Mouse (Mus musculus): ENCODE measurements around the gene Rsc1a1.

The Rsc1a1 gene

GRCm38 (mm10) chr4:141688505-141688904 lies 3.1 kb upstream of the Rsc1a1 start:
- no peak for DNase-seq

- no peak for DNase-seq
Measured at GRCm38 (mm10) chr4:141686525-141686924, 1.1 kb upstream of the Rsc1a1 start.

DNA sequence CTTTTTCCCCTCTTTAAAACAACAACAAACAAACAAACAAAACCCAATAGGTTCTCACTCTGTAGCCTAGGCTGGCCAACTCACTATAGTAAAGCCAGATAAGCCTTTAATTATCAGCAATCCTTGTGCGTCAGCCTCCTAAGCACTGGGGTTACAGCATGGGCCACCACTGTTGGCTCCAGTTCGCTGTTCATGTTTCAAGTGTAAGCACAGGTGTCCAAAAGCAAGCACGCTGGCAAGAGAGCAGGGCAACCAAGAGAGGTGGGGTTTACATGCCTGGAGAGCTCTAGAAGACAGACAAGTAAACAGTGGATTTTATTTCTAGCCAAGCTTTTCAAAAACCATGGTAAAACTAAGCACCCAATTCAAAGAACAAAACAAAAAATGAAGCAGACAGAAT lies 694 bp upstream of the Rsc1a1 start:
- no peak for DNase-seq

- no peak for DNase-seq
Measured at GRCm38 (mm10) chr4:141682706-141683230, 2.6 kb downstream of the Rsc1a1 start.

- no peak for DNase-seq
Measured at GRCm38 (mm10) chr4:141681767-141682166, 3.6 kb downstream of the Rsc1a1 start.

GRCm38 (mm10) chr4:141680892-141681291 lies 4.5 kb downstream of the Rsc1a1 start:
- DNase-seq: no peak

GRCm38 (mm10) chr4:141679016-141679415 lies 6.4 kb downstream of the Rsc1a1 start:
- DNase-seq: no peak

DNA sequence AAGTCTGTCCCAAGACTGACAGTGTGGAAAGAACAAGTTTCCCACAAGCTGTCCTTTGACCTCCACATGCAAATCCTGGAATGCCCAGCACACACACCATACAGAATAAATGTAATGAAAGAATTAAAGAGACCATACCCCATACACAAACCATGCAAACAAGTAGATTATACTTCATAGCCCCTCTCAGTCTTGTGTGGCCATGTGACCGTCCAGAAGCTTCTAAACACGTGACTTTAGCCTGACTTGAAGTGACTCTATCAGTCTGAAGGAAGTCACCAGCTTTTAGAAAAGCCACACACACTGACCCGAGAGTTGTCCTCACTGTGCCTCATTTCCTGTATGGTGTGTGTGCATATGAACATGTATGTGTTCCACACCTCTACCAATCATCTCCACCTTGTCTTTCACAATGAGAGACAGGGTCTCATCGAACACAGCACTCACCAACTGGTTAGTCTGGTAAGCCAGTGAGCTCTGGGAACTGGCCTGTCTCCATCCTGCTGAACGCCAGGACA lies 8.9 kb downstream of the Rsc1a1 start:
- DNase-seq: no peak

DNA sequence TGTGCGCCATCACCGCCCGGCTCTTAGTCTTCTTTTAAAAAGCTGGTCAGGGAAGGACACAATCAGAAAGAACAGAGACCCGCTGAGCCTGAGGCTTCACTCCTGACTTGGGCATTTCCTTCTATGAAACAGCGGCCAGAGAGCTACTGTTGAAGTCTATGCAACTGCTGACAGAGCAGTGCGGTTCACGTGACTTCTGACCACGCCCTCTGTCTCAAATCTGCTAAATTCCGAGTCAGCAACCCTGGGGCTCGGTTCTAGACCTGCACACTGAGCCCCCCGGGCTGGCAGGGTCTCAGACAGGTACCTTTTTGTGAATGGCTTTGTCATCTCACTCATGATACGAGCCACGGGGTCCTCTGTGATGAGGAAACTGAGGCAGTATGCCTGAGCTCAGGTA lies 13.1 kb downstream of the Rsc1a1 start:
- DNase-seq: no peak

DNA sequence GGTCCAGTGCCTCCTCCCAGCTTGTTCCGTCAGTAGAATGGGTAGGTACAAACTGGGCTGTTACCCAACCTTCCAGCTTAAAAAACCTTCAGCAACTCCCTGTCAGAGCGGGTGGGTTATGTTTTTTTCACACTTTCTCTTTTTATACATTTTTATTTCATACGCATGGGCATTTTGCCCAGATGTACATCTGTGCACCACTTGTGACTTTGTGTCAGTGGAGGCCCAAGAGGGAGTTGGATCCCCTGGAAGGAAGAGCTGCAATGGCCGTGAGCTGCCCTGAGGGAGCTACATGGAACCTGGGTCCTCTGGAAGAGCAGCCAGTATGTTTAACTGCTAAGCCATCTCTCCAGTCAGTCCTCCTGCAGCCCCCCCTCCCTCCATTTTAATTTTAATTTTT lies 14.0 kb downstream of the Rsc1a1 start:
- no peak for DNase-seq

DNA sequence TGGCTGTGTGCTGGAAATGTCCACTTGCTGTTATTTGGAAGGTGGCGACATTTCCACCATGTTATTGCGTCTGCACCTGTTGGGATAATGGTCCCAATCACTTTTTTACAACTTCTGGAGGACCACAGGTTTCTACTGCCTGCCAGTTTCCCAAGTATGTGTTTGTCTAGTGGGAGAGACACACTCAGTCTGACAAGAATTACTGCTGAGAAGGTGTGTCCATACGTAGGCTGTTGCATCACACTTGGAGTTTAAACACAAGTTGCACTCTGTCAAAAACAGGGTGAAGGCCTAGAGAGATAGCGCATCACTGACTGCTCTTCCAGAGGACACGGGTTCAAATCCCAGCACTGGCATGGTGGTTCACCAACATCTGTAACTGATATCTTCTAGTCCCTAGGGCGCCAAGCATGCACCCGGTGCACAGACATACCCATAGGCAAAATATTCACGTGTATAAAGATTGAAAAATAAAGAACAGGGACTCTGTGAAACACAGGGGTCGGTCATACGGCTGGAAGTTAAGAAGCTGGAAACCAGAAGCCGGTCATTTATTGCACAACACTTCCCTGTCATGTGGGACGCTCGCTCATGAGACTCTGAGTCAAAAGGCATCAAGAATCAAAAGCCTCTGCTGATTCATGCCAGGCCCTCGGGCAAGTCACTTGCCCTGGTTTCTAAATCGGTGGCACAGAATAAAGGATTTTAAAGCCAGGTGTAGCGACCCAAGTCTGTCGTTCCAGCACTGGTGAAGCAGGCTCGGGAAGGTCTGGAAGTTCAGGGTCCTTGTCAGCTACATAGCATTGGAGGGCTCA lies 15.3 kb downstream of the Rsc1a1 start:
- DNase-seq: no peak

DNA sequence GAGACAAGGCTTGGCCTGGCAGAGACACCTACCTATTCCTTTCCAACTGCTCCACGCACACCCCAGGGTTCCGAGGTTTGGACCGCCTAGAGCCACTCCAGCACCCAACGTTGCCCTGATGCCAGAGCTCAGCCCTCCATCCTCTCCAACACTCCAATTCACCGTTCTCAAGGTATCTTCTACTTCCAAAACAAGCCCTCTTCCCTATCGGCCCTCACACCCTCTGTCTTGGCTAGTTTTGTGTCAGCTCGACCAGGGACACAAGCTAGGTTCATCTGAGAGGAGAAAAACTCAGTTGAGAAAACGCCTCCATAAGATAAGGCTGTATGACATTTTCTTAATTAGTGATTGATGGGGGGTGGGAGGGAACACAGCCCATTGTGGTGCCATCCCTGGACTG lies 20.6 kb downstream of the Rsc1a1 start, which contains the start of gene Plekhm2:
Gene Plekhm2 (minus strand): TSS at position 101 of the 400 bp plus-strand sequence.
- DNase-seq: no peak

DNA sequence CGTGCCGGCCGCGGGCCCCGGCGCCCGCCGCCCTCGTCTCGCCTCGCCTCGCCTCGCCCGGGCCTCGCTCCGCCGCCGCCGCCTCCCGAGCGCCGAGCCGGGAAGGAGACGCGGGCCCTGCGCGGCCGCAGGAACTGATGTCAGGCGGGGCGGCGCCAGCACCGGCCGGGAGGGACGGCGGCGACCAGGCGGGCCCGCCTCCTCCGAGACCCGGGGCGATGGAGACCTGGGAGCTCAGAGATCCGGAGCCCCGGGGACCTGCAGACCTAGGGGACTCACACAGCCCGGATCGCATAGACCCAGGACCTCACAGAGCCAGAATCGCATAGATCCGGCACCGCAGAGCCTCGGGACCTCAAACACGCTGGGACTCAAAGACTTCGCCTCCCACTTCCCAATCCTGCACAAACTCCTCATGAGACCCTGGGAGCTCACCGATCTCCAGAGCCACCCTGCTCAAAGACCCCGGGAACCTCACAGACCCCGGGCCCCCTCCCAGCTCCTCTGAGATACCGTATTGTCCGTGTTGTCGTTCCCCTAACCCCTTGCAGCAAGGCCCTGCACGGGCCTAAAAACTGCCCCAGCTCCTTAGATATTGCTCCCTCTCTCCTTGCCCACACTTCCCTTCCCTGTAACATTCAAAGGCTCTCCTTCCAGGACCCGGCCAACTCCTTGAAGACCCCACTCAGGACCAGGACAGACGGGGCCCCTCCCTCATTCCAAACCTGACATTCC lies 21.2 kb downstream of the Rsc1a1 start:
- DNase-seq: peak; percentile 82

- peak; percentile 41 for DNase-seq
Measured at GRCm38 (mm10) chr4:141663122-141663931, 22.1 kb downstream of the Rsc1a1 start.

GRCm38 (mm10) chr4:141660884-141661283 lies 24.5 kb downstream of the Rsc1a1 start:
- DNase-seq: no peak

DNA sequence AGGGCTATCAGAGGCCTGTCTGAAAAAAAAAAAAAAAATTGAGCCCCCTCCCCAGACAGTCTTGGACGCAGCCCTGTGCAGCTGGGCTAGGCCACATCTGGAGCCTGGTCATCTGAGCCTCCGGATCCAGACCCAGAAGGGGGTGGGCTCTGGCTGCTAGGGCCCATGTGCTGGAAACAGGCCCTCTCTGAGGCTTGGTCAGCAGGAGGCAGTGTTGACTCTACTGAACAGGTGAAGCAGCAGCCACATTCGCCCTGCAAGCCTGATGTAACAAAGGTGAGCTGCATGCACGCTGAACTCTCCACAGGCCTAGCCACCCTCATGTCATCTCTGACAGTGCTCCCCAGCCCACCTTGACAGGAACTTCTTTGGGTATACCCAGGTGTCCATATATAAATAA lies 25.7 kb downstream of the Rsc1a1 start:
- DNase-seq: no peak

- no peak for DNase-seq
Measured at GRCm38 (mm10) chr4:141658846-141659484, 26.4 kb downstream of the Rsc1a1 start.

- no peak for DNase-seq
Measured at GRCm38 (mm10) chr4:141656932-141657331, 28.5 kb downstream of the Rsc1a1 start.

DNA sequence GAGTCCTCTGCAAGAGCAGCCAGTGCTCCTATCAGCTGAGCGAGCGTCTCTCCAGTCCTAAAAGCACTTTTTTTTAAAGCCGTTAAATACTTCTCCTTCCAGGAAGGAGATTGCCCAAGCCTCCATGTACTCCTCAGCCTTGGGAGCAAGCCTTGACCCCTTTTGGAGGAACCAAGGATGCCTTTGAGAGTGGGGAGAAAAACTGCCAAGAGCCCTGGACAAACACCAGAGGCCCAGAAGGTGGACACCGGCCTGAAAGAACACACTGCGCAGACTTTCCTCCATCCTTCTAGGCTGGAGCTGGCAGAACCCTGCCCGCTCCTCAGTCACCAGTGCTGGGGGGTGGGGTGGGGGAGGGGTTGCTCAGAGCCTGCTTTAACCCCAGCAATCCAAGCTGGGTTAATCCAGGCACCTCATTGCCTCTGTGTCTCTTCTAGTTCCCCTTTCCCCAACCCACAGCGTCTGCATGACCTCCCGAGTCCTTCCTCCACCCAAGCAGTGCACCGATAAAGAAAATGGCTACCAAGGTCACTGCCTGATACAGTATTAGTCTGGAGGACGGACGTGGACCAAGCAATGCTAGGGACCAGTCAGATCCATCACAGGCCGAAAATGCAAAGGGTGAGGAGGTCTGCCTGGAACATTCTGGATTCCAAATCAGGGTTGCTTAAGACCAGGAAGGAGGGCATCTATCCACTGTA lies 29.3 kb downstream of the Rsc1a1 start:
- DNase-seq: no peak

DNA sequence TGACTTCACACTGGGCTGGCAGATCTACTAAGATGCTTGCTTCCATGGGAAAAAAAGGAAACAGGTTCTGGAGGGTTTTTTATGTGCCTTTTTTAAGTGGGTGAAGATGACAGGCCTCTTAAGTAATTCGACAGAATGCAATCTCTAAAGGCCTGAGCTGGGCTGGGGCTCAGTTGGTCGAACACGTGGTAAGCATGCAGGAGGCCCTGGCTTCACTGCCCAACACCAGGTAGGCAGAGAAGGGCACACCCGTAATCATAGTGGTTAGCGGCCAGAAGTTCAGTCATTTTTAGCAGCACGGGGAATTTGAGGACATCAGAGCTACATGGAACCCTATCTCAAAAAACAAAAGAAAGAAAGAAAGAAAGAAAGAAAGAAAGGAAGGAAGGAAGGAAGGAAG lies 30.9 kb downstream of the Rsc1a1 start:
- no peak for DNase-seq

DNA sequence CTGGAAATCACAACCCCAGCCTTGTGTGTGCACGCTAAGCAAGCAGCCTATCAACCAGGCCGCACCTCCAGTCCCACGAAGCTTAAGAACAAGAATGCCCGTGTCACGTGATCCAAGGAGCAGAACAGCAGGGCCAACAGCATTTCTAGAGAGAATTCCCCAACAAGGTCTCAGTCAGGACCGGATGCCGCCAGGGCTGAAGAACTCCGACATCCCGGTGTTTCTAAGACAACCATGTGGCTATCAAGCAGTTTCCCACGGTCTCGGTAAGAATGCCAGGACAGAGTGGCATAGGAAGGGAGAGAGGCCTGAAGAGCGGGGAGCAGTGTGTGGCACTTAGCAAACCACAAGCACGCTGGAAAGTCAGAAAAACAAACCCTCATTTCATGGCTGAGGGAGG lies 31.6 kb downstream of the Rsc1a1 start:
- no peak for DNase-seq

DNA sequence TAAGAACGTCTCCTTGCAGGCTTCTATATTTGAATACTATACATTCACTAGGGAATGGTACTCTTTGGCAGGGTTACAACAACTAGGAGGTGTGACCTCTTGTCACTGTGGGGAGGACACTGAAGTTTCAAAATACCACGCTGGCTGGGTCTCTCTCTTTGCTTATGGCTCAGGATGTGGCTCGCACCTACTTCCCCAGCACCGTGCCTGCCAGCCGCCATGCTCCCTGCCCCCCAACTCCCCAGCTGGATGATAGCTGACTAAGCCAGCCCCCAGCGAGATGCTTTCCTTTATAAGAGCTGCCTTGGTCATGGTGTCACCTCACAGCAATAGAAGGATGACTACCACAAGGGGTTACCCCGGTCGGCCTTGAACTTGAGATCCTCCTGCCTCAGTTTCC lies 32.4 kb downstream of the Rsc1a1 start:
- DNase-seq: no peak
